Mouse (Mus musculus) skeletal muscle tissue, adult 2 months (tissue): ENCODE measurements around the gene Hlf.

ENCODE experiments used
- DNase-seq: peaks from one replicate; pipeline ENCODE4 v3.0.0-alpha.2; 2012; ENCODE audit warnings: low read depth, low spot score

Gene Hlf

DNA sequence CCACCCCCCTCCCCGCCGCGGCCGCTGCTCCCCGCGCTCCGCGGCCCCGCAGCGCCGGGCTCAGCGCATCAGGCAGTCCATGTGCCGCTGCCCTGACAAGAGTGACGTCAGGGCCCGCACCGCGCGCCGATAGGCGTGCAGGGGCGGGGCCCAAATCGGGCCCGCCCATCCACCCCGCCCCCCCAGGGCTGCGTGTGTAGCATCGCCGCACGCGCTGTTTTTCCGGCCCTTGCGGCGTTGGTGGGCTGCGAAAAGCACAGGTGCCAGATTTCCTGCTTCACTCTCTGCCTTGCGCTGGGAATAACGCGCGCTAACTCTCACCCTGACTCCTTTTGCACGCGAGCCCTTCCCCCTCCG, at the start of gene Hlf:
Gene Hlf, minus strand, starts transcription at position 79 of the 357 bp plus-strand sequence.
- DNase-seq, result peak; percentile 93

- DNase-seq, result no peak
Observed at GRCm38 (mm10) chr11:90438768-90439167, 48.1 kb upstream of the Hlf start.

- DNase-seq, result no peak
Observed at GRCm38 (mm10) chr11:90425207-90425525, 34.5 kb upstream of the Hlf start.

DNA sequence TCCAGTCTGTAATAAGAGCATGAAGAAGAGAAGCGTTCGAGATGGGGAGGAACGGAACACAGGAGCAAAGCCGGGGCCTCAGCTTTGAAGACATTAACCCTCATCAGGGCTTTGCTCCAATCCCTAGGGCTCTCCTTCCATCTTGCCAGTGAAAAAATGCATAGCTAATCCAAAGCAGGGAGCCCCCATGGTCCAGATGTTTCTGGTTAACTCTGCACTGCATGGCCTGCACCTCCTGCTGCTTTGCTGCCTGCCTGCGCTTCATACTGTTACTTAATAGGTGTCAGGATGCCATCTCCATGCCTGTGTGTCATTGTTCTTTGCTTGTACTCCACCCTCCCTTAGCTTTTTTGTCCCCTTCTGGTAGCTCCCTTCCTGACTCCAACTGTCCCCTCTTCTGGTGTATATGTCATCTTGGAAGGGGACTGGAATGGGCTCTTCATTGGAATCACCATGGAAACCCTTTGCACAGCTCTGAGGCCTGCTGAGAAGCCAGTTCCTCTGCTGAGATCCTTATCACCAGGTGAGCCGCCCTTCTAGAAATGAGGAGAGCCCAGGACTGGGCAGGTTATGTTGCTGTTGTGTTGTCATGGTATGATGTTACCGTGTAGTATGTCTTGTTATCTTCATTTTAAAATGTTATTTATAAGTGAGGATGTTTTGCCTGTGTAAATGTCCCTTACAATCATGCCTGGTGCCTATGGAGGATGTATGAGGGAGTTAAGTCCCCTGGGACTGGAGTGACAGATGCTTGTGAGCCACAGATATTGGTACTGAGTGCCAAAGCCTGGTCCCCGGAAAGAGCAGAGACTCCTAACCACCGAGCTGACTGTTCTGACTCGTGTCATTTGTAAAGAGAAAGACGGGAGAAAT, 33.9 kb upstream of the Hlf start:
- no peak for DNase-seq

DNA sequence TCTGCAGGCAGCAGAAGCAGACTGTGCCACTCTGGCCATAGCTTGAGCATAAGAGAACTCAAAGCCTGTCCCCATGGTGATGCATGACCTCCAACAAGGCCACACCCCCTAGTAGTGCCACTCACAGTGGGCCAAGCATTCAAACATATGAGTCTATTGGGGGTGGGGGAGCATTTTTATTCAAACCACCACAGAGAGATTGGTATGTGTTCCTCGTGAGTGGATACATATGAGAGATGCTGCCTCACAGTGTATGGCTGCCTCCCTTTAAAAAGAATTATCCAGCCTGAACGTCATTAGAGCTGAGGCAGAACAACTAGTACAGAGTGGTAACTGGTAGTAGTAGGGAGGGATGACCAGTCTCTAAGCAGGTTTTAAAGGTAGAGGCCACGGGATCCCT, 33.2 kb upstream of the Hlf start:
- DNase-seq, result no peak

GRCm38 (mm10) chr11:90419706-90420105, 29.0 kb upstream of the Hlf start:
- DNase-seq, result no peak

DNA sequence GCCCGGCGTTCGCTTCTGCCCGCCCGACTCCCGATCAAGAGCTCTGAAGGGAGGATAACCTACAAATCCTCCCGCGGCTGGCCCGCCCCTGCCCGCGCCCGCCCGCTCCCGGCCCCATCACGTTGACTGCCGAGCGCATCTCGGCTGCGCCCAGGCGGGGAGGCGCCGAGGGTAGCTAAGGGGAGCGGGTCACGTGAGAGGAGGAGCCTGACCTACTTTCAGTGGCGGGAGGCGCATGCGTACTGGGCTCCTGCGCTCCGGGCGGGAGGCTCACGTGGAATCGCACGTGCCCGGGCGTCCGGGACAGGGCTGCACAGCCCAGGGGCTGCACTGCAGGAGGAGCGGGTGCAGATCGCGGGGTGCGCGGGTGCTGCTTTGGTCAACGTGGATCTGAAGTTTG, 27.2 kb upstream of the Hlf start:
- DNase-seq, result peak; percentile 99

- no peak for DNase-seq
Observed at GRCm38 (mm10) chr11:90417011-90417410, 26.3 kb upstream of the Hlf start.

GRCm38 (mm10) chr11:90398850-90399249, 8.2 kb upstream of the Hlf start:
- DNase-seq, result no peak

- DNase-seq, result no peak
Observed at GRCm38 (mm10) chr11:90391271-90392185, 833 bp upstream of the Hlf start.

GRCm38 (mm10) chr11:90389902-90390816, 536 bp downstream of the Hlf start:
- DNase-seq, result no peak

DNA sequence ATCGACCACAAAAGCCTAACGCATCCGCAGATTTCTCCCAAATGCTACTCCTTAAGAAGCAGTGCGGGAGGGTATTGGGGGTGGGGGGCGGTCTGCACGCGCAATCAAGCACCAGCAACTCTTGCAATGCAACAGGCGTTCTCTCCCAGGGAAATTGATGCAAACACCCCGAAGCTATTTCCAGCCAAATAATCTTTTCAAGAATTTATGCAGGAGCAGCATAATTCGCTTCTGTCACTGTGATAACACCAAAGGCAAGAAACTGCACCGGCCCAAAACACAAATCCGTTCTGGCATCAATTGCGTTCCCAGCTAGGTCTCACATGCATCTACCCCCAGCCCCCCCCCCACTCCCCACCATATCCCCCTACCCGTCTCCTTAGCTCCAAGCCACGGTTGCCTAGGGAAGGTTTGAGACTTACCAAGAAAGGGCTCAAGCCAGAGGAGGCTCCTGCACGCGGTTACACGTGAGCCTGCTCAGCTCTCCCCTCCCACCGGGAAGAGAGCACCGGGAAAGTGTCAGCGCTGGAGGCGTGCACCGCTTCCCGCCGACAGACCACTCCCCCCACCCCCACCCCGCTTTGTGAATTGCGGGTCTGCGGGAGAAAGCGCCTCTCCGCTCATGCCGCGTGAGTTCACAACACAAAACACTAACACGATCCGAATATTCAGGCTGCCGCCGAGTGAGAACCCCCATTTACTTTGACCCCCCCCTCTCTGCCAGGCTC, 1.4 kb downstream of the Hlf start:
- peak; percentile 57 for DNase-seq

- DNase-seq, result no peak
Observed at GRCm38 (mm10) chr11:90387501-90388440, 2.9 kb downstream of the Hlf start.

DNA sequence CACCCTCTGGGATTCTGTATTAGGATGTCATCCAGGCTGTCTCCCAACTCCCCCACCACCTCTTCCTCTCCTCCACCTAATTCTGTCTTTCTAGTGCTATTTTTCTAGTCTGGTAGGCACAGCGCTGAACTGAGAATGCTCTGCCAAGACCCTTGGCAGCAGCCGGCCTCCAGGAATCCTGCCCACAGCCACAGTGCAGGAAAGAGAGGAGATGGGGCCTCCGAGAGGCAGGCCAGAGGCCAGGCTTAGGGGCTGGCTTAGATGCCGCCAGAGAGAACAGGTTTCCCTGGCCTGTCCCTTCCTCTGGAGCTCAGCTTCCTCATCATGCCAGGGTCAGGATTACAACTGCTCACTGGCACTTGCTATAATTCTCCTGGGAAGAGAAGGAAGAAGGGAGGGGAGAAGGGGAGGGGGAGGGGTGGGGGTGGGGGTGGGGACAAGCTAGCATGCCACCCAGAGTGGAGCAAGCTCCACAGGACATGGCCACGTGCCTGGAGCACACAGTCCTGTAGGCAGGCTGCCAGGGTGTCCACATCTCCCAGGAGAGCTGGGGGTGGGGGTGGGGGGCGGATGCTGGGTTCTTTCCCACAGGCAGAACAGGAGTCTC, 8.6 kb downstream of the Hlf start:
- DNase-seq, result peak; percentile 78

GRCm38 (mm10) chr11:90381113-90381512, 9.6 kb downstream of the Hlf start:
- DNase-seq, result no peak

DNA sequence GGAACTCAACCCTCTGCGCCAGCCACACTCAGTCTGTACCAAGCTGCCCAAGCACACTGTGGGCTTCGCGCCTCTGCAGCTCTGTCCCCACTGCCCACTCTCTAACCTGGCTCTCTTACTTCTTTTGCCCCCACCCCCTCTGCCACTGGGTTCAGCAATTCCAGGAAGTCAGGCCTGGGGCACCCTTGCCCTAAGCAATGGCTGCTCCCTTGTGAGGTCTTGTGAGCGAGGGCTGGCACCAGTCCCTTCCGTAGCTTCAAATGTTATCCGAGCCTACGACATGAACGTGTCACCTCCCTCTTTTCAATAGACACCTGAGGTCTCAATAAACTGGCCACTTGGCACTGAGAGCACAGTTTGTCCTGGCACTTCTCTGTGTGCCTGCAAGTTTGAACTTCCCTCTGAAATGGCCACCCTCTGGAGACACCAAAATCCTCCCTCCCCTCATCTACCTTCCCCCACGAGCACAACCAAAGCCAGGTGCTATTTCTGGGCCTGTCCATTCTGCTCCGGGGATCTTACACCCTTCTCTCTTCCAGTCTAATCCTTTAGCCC, 10.5 kb downstream of the Hlf start:
- DNase-seq, result no peak

DNA sequence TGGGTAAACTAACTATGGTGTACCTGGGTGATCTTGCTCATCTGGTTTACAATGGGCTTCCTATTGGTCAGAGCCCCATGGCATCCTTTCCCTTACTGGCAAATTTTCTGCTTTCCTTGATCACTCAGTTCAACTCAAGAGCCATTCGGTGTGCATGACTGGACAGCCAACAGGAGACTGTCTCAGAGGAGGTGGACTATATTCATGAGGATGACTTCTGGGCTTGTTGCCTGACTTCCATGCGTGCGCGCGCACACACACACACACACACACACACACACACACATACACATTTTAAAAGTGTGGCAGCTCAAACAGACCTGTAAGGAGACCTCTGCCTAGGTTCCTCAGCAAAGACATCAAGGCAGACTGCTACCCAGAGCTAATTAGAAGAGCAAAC, 12.7 kb downstream of the Hlf start:
- no peak for DNase-seq

DNA sequence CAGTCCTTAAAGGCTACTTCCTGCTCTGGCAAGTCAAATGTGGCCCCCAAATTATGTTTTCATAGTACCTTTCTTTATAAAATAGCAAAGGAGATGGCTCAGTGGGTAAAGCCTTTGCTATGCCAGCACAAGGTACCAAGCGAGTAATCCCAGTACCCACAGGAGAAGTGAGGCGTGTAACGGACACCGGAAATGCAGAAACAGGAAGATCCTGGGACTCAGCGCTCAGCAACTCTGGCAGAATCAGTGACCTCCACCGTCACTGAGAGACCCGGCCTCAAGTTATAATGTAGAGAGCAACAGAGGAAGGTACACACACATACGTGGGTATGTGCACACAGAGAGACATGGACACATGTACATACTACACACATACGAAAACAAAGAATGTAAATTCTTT, 14.3 kb downstream of the Hlf start:
- no peak for DNase-seq

DNA sequence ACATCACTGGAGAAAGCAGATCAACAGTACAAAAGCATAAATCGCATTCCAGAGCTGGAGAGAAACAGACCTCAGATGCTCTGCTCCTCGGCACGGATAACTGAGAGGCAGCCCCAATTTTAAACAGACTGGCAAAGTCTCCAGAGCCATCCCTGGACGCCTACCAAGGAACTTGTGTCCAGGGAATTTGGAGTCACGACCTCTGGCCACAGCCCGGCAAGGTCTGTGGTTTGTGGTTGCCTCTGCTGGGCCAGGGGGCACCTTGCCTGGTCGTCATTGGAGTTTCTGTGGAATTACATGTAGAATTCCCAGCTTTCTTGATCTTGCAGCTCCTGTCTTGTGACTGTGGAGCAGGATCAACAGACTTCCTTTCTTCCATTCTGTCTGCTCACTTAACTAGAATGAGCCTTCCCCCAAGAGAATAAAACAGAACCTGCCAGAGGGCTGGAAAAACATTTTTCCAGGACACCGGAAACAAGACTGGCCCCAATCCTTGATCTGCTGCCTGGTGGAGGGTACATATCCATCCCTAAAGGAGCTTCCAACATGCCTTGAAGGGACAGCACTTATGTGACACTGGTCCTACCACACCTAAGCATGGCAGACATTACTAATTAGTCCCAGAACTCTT, 19.1 kb downstream of the Hlf start:
- peak; percentile 38 for DNase-seq
